Mouse (Mus musculus): ENCODE results near the gene Xirp1.

DNA sequence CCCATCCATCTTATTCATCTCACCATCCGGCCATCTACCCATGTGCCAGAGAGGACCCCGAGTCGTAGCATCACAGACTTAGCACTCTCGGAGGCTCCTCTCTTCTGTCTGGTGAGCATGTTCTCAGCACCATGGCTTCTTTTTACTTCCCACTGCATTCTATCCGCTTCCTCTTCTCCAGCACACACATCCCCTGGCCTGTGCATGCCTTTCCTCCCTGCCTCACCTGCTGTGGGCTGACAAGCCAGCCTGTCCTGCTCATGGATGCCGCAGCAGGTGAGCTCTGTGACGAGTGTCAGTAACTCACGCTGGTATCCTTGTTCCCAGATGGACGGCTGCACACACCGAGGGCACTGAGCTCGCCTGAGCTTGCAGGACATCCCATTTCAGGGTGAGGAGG lies 46.4 kb upstream of the Xirp1 start, which contains the start of gene Cx3cr1:
- TF ChIP-seq CTCF (IDR thresholded peaks at IDR 0.05; ENCODE audit: extremely low read depth, insufficient read length, insufficient replicate concordance, low read depth, low read length) = no peak
- no peak for TF ChIP-seq POLR2A (IDR thresholded peaks at IDR 0.05; ENCODE audit: low read depth, low read length)
